Mouse (Mus musculus) mouse embryonic stem cell (cell line): ENCODE results near the gene Gjd3.

Experiments
- in situ Hi-C, 2 experiments: fragments of 300-500 bp; cut with MboI; formaldehyde crosslinking; loops; 1 replicate in 1 of 2; 3 replicates in 1 of 2; pipeline ENCODE4 v1.14.3; 2019 to 2020; ENCODE audit warnings: low sequenced_read_pairs in 2 of 2, low pct_unique_long_range_greater_than_20kb in 1 of 2, mixed read lengths in 1 of 2; ENCODE audit not compliant: unreplicated experiment in 1 of 2

The Gjd3 gene

DNA sequence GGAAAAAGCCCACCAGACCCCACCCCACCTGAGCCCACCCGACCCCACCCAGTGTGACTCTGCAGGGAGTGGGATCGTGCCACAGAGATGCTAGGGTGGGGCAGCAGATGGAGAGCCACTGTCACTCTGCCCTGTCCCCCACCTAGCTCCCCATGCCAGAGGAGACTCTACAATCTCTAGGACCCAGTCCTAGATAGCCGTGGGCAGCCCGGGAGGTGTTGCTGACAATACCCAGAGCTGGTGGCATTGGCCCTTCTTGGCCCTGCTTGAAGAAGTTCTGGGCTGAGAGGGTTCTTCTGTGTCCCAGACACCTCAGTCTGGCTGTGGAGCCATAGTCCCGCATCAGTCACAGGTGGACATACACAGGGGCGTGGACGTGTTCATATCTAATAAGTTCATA, 2.7 kb upstream of the Gjd3 start:
- in situ Hi-C loops: no loop called here

DNA sequence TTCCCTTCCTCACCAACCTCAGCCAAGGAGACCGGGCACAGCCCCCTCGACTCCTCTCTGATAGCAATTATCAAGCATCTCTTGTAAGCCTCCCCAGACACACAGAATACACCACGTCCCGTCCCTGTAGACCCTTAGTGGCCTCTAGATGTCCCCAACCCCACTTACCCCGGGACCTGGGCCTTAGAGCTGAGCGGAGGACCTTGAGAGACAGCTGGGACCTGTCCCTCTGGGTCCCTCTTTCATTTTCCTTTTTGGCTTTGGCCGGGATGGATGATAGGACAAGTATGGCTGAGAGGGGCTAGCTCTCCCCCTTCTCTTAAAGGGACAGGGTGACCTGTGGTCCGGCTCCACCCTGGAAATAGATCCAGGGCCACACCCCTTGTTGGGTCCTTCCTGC, 735 bp upstream of the Gjd3 start:
- in situ Hi-C loops: no loop called here

GRCm38 (mm10) chr11:98981997-98982772, 631 bp downstream of the Gjd3 start:
- in situ Hi-C loops: no loop called here

GRCm38 (mm10) chr11:98981289-98981996, 1.4 kb downstream of the Gjd3 start:
- in situ Hi-C loops: no loop called here

DNA sequence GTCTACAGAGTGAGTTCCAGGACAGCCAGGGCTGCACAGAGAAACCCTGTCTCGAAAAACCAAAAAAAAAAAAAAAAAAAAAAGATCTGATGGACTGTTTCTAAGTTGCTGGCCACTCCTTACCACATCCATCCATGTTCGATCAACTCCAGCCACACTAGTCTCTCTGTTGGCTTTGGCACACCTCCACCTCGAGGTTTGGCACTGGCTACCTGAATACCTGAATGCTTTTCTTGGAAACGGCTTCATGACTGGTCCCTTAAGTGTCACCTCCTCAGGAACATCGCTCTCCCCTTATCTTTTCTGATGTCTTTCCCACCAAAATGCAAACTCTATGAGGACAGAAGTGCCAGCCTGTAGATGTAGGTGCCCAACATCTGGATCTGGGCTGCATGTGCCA, 3.5 kb downstream of the Gjd3 start:
- in situ Hi-C loops: loop anchor here in 1 of 2 experiments (10.0 kb wide), 2 partner anchors 65 to 175 kb away; partner anchors contain the start of gene Ccr7

GRCm38 (mm10) chr11:98978526-98979148, 4.2 kb downstream of the Gjd3 start:
- in situ Hi-C loops: loop anchor here in 1 of 2 experiments (10.0 kb wide), 2 partner anchors 64 to 176 kb away; partner anchors contain the start of gene Ccr7

- in situ Hi-C loops: loop anchor here (5.0 to 10.0 kb wide), 4 partner anchors 38 to 180 kb away; partner anchors contain the start of genes Ccr7 (in 1 of the 2) and Rara (in 1 of the 2)
Measured at GRCm38 (mm10) chr11:98974871-98975719, 7.7 kb downstream of the Gjd3 start.

DNA sequence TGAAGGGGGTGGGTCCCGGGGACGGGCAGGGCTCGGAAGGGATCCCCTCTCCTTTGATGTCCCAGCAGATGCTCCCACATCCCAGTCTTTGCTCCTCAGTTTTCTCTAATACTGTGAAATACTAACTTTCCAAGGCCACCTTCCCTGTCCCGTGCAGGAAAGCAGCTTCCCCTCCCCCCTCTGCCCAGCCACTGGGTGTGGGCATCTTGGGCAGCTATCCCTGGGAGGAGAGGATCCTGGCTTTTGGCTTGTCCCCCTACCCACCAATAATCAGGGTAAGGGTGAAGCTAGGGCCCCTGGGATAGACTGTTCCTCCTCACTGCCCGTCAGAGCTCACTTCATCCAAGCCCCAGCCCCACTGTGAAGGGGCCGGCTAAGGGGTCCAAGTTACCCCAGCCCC, 8.6 kb downstream of the Gjd3 start:
- in situ Hi-C loops: loop anchor here (5.0 to 10.0 kb wide), 4 partner anchors 37 to 181 kb away; partner anchors contain the start of genes Ccr7 (in 1 of the 2) and Rara (in 1 of the 2)

GRCm38 (mm10) chr11:98973584-98973983, 9.2 kb downstream of the Gjd3 start:
- in situ Hi-C loops: loop anchor here (5.0 to 10.0 kb wide), 4 partner anchors 36 to 181 kb away; partner anchors contain the start of genes Ccr7 (in 1 of the 2) and Rara (in 1 of the 2)

GRCm38 (mm10) chr11:98972801-98973360, 9.9 kb downstream of the Gjd3 start:
- in situ Hi-C loops: loop anchor here (5.0 to 10.0 kb wide), 4 partner anchors 36 to 182 kb away; partner anchors contain the start of genes Ccr7 (in 1 of the 2) and Rara (in 1 of the 2)

GRCm38 (mm10) chr11:98972215-98972614, 10.6 kb downstream of the Gjd3 start:
- in situ Hi-C loops: loop anchor here (5.0 to 10.0 kb wide), 4 partner anchors 35 to 183 kb away; partner anchors contain the start of genes Ccr7 (in 1 of the 2) and Rara (in 1 of the 2)

DNA sequence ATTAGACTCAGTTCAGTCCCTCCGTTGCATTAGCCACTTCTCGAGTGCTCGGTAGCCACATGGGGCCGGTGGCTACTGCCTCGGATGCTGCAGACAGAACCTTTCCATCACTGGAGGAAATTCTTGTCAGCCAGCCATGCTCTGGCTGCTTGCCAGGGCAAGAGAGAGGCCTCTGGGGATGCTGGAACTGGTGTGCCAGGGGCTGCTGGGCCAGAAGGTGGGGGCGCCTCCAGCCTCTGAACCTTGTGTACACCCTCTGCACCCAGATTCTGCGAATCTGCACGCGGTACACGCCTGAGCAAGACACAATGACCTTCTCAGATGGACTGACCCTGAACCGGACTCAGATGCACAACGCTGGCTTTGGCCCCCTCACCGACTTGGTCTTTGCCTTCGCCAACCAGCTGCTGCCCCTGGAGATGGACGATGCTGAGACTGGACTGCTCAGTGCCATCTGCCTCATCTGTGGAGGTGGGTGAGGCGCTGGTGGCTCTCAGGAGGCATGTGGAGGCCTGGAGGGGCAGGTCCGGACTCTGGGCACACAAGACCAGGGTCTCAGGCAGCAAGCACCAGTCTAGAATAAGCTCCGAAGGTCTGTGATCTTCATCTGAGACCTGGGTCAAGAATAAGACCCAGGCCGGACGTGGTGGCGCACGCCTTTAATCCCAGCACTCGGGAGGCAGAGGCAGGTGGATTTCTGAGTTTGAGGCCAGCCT, 11.3 kb downstream of the Gjd3 start:
- in situ Hi-C loops: loop anchor here (5.0 to 10.0 kb wide), 4 partner anchors 34 to 183 kb away; partner anchors contain the start of genes Ccr7 (in 1 of the 2) and Rara (in 1 of the 2)

DNA sequence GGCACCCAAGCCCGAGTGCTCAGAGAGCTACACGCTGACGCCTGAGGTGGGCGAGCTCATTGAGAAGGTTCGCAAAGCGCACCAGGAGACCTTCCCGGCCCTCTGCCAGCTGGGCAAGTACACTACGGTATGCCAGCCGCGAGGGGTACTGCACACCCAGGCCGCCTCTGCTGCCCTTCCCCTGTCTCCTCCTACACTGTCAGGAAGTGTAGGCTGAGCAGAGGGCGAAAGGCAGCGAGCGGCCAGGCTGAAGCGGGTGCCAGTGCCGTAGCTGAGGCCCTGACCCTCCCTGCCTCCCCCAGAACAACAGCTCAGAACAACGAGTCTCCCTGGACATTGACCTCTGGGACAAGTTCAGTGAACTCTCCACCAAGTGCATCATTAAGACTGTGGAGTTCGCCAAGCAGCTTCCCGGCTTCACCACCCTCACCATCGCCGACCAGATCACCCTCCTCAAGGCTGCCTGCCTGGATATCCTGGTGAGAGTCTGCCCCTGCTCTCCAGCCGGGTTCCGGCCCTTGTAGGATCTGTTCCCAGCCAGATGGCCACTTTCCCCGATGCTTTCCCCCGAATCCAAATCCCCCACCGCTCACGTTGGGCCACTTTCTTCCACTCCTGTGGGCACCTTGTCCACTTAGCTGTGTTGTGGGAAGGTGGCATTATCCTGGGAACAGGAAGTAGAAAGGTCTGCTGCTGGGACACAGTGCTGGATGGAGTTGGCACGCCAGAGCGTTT, 12.5 kb downstream of the Gjd3 start:
- in situ Hi-C loops: loop anchor here (5.0 to 10.0 kb wide), 4 partner anchors 33 to 184 kb away; partner anchors contain the start of genes Ccr7 (in 1 of the 2) and Rara (in 1 of the 2)

GRCm38 (mm10) chr11:98969496-98969927, 13.3 kb downstream of the Gjd3 start:
- in situ Hi-C loops: no loop called here

- in situ Hi-C loops: no loop called here
Measured at GRCm38 (mm10) chr11:98968716-98969495, 13.9 kb downstream of the Gjd3 start.
